Mouse (Mus musculus) lung, postnatal 0 days (tissue): ENCODE measurements at regions not wholly inside any gene's neighbourhood (a gene's known extent, or its start where the extent isn't known, plus 50 kb on each side); places are given as distances from the start of the nearest gene placed in this dataset.

ENCODE experiments used
- CTCF ChIP-seq: IDR thresholded peaks from 2 replicates; pipeline ENCODE4 v1.5.1; 2016; ENCODE audit warnings: antibody characterized with exemption, mild to moderate bottlenecking
- EP300 ChIP-seq: IDR thresholded peaks from 2 replicates; pipeline ENCODE4 v1.6.1; 2016; ENCODE audit warnings: antibody characterized with exemption, mild to moderate bottlenecking, control low read depth

DNA sequence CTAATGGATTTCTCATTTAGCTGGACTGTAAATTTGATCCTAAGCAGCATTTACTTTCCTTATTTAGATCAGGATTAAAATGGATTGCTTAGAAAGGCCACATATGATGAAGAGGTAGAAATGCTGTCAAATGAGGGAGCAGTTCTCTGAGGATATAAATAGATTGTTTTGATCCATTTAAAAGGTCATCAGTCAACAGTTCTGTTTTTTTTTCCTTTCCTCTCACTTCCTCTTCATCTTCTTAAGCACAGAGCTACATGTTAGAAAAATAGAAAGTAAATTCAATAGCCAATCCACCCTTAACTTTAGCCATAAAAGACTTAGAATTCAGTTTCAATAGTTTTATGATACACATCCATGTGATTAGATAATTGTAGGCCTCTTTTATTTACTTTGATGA lies 971.5 kb upstream of the Cited2 start:
- TF ChIP-seq EP300 = no peak
- no peak for TF ChIP-seq CTCF
